Mouse (Mus musculus): ENCODE results near the gene Tas1r2.

DNA sequence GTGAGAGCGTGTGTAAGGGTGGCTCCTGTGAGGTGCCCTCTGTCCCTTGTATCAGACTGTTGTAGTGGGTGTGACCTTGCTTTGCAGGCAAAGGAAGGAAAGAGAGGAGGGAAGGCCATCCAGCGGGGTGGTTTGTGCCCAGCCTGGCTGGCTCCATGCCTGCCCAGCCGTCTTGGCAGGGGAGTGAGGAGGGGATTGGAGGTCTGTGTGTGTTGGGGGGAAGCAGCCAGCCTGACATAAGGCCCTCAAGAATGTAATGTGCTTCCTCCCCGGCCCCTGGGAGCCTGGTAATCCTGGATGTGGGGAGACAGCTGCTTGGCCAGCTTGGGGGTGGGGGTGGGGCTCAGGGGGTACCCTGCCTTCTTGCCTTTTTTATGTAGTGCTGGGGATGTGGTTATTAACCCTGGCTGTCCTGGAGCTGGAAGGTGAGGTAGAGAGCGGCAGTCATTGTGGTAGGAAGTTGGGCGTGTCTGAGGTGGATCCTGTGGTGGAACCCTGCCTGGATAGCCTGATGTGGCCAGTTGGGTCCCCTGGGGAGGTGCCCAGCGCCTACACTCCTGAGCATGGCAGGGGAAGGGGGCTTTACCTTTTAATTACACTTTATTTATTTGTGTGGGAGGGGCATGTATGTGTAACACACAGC, 36.4 kb downstream of the Tas1r2 start:
- TF ChIP-seq POLR2A (IDR thresholded peaks at IDR 0.05; ENCODE audit: insufficient read depth, low read depth, low read length) (no peak), CTCF (IDR thresholded peaks at IDR 0.05; ENCODE audit: insufficient read depth, low read depth, low read length) (no peak)

Measured in olfactory bulb, adult 2 months (tissue).